Mouse (Mus musculus): ENCODE results near the gene Smim11.

Gene Smim11

DNA sequence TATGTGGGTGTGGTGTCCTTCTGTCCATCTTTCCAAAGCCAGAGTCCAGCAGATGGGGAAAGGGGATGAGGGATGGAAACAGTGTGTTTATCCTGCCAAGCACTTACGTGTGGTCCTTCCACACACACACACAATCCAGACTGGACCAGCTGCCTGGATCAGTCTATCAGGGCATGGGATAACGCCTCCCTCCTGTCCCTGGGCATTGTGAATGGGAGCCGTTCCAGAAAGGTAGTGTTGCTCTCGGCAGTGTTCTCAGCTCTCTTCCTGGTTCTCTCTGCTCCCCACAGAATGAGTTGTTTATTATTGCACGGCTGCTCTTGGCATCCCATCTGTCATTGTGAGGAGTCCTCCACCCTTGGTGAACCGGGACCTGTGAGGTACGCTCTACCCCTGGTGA is 59.6 kb downstream of the Smim11 start:
- in situ Hi-C loops (cut with MseI, MboI) = no loop called here
